Mouse (Mus musculus) colon, adult 2 months (tissue): Measurements from ENCODE around the gene Sox11. TPM values are rescaled to one million over a fixed set of nuclear protein-coding genes. Genes with fewer than 3 reads are reported as not detected.

ENCODE experiments used
- polyA plus RNA-seq: library from polyadenylated mRNA; depleted of rRNA; stranded (reverse); fragments of >200 nt; gene quantifications from 2 replicates; pipeline ENCODE4 v1.2.3, GENCODE M21; 2012; rRNA removed

Sox11 gene
- 0.02 and 0.08 TPM in 2 replicates for polyA plus RNA-seq

GRCm38 (mm10) chr12:27341871-27342690 is at the start of gene Sox11:
TSS of gene Sox11 (minus strand) at chr12:27342574.

